In the genomic region with DNA sequence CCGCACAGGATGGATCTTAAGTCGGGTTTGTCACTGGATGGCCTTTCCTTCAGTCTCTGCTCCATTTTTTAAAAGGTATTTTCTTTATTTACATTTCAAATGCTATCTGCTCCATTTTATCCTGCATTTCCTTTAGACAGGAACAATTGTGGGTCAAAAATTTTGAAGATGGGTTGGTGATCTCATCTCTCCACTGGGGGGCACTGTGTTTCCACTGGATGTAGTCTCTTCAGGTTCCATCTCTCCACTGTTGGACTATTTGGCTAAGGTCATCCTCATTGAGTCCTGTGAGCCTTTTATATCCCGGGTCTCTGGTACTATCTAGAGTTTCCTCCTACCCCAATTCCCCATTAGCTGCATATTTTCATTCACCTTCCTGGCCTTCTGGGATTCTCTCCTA, we compare ENCODE assay signal across 12 mouse cellular contexts.
DNase-seq lines count a peak whose midpoint lies in the region; ATAC-seq and TF ChIP-seq lines count a peak whose summit lies in the region.
"Had no signal": no experiment of that assay in that cellular context is flagged by ENCODE, and none has a peak within 500 bp of the region (broad histone marks: within the 10 kb centered on the region; RNA-seq: fewer than 3 reads in every experiment).

No protein-coding gene starts in this region.

- peak; percentile 55 for TF ChIP-seq CTCF in layer of hippocampus, adult 2 months (conservative IDR thresholded peaks at IDR 0.05)

- peak; percentile 1 for DNase-seq in cerebellum, adult 9-10 months
- no peak for DNase-seq in cerebellum, postnatal 4 days (ENCODE audit: low spot score in 2 of 2)
- DNase-seq in layer of hippocampus, adult 2 months (ENCODE audit: low spot score in 2 of 2): peak in 1 of 2 experiments; percentile 12
- DNase-seq in layer of hippocampus, adult 9-10 months (ENCODE audit: low spot score): no peak
- DNase-seq in ES-CJ7 (ENCODE audit: low read depth, low spot score): peak; percentile 46
- peak; percentile 13 for DNase-seq in embryonic facial prominence, embryonic 10.5 days (ENCODE audit: low spot score)
- no peak for DNase-seq in forebrain, embryonic 11.5 days (ENCODE audit: low spot score)
- no peak for DNase-seq in layer of hippocampus, adult 11-12 months (ENCODE audit: low spot score)
- DNase-seq: thymus, postnatal 14 days had no signal

- no peak overlapping the region for H3K27ac ChIP-seq in layer of hippocampus, adult 2 months
- no peak overlapping the region for H3K27ac ChIP-seq in embryonic facial prominence, embryonic 10.5 days (replicated peaks)
- no peak overlapping the region for H3K27ac ChIP-seq in forebrain, embryonic 11.5 days (ENCODE audit: low read depth, low read length)
- H3K27ac ChIP-seq: lung, embryonic 15.5 days; midbrain, embryonic 15.5 days had no signal

- no peaks in the 10 kb centered on the region for H3K36me3 ChIP-seq in embryonic facial prominence, embryonic 10.5 days (replicated peaks)
- H3K36me3 ChIP-seq in forebrain, embryonic 11.5 days (ENCODE audit: control insufficient read depth, insufficient read depth, low read length): no peaks in the 10 kb centered on the region
- H3K36me3 ChIP-seq: lung, embryonic 15.5 days; midbrain, embryonic 15.5 days had no signal

- H3K9ac ChIP-seq in forebrain, embryonic 11.5 days (ENCODE audit: low read length): no peak overlapping the region
- H3K9ac ChIP-seq: lung, embryonic 15.5 days; midbrain, embryonic 15.5 days had no signal

- H3K4me2 ChIP-seq in forebrain, embryonic 11.5 days (ENCODE audit: low read depth, low read length, severe bottlenecking): no peak overlapping the region
- H3K4me2 ChIP-seq: lung, embryonic 15.5 days; midbrain, embryonic 15.5 days had no signal

- H3K9me3 ChIP-seq in embryonic facial prominence, embryonic 10.5 days: no peaks in the 10 kb centered on the region
- no peaks in the 10 kb centered on the region for H3K9me3 ChIP-seq in forebrain, embryonic 11.5 days (ENCODE audit: control insufficient read depth, low read length)
- H3K9me3 ChIP-seq: lung, embryonic 15.5 days; midbrain, embryonic 15.5 days had no signal

- H3K27me3 ChIP-seq in embryonic facial prominence, embryonic 10.5 days (replicated peaks; ENCODE audit: low read depth, poor library complexity, severe bottlenecking): no peaks in the 10 kb centered on the region
- H3K27me3 ChIP-seq in forebrain, embryonic 11.5 days (ENCODE audit: control insufficient read depth, insufficient read depth, low read length): no peaks in the 10 kb centered on the region
- H3K27me3 ChIP-seq: lung, embryonic 15.5 days; midbrain, embryonic 15.5 days had no signal

- WGBS in embryonic facial prominence, embryonic 10.5 days: 60% methylated on average over 3 of the region's 3 CpGs
- WGBS in forebrain, embryonic 11.5 days: 68% methylated on average over 3 of the region's 3 CpGs

- H3K4me1 ChIP-seq in embryonic facial prominence, embryonic 10.5 days: no peaks in the 10 kb centered on the region
- no peaks in the 10 kb centered on the region for H3K4me1 ChIP-seq in forebrain, embryonic 11.5 days (replicated peaks; ENCODE audit: control insufficient read depth, insufficient read depth, low read length)
- H3K4me1 ChIP-seq: lung, embryonic 15.5 days; midbrain, embryonic 15.5 days had no signal

- ATAC-seq in forebrain, embryonic 11.5 days (replicated peaks; ENCODE audit: low FRiP score): no peak
- ATAC-seq: inflammation-experienced regulatory T-cells, adult 6 months; midbrain, embryonic 15.5 days had no signal

- H3K4me3 ChIP-seq in layer of hippocampus, adult 2 months: no peak overlapping the region
- no peak overlapping the region for H3K4me3 ChIP-seq in embryonic facial prominence, embryonic 10.5 days
- no peak overlapping the region for H3K4me3 ChIP-seq in forebrain, embryonic 11.5 days (ENCODE audit: low read depth, low read length)
- H3K4me3 ChIP-seq: lung, embryonic 15.5 days; midbrain, embryonic 15.5 days had no signal

Comparison
In these comparisons a context has a peak if more than half of its experiments do, and no peak if none do; other contexts are left out.
1. DNase-seq: peak in cerebellum, adult 9-10 months (single experiment), ES-CJ7 (single experiment) and embryonic facial prominence, embryonic 10.5 days (single experiment); none in cerebellum, postnatal 4 days (0 of 2), layer of hippocampus, adult 9-10 months (single experiment), forebrain, embryonic 11.5 days (single experiment) and layer of hippocampus, adult 11-12 months (single experiment).